Mouse (Mus musculus) hindbrain, embryonic 11.5 days (tissue): ENCODE results near the gene Trim68. TPM values are rescaled to one million over a fixed set of nuclear protein-coding genes. Genes with fewer than 3 reads are reported as not detected.
"Not testable (repeated sequence)": the region's sequence is repeated elsewhere in the genome, so short reads cannot be mapped to it uniquely, and the experiment has no call there.

Source experiments
- ATAC-seq: fragments of 200-750 bp; cut with Nextera tagmentation; 2 replicates; pipeline ENCODE4 v1.8.0; 2017; ENCODE audit warnings: mild to moderate bottlenecking, moderate TSS enrichment, moderate library complexity; ENCODE audit not compliant: low FRiP score
- DNase-seq: peaks from one replicate; pipeline ENCODE4 v3.0.0-alpha.2; 2015; ENCODE audit warnings: low spot score
- H3K27ac ChIP-seq: fragments of 300-500 bp; sonication (generic); 2 replicates; pipeline ENCODE4 v1.5.1; 2014; ENCODE audit warnings: mild to moderate bottlenecking, low read depth, low read length
- H3K27me3 ChIP-seq: fragments of 300-500 bp; sonication (generic); 2 replicates; pipeline ENCODE4 v1.6.1; 2014; ENCODE audit warnings: mild to moderate bottlenecking, low read length, moderate library complexity, mixed read lengths; ENCODE audit not compliant: control insufficient read depth, insufficient read depth
- H3K36me3 ChIP-seq: fragments of 300-500 bp; sonication (generic); 2 replicates; pipeline ENCODE4 v1.6.1; 2014; ENCODE audit warnings: mild to moderate bottlenecking, low read length, moderate library complexity, mixed read lengths; ENCODE audit not compliant: control insufficient read depth, insufficient read depth
- H3K4me1 ChIP-seq: fragments of 300-500 bp; sonication (generic); replicated peaks from 2 replicates; pipeline ENCODE4 v1.6.1; 2014; ENCODE audit warnings: low read length, mixed read lengths; ENCODE audit not compliant: control insufficient read depth, insufficient read depth
- H3K4me2 ChIP-seq: fragments of 300-500 bp; sonication (generic); replicated peaks from 2 replicates; pipeline ENCODE4 v1.6.1; 2014; ENCODE audit warnings: mild to moderate bottlenecking, low read depth, low read length
- H3K4me3 ChIP-seq: fragments of 300-500 bp; sonication (generic); 2 replicates; pipeline ENCODE4 v1.5.1; 2014; ENCODE audit warnings: low read depth, low read length
- H3K9ac ChIP-seq: fragments of 300-500 bp; sonication (generic); 2 replicates; pipeline ENCODE4 v1.6.1; 2014; ENCODE audit warnings: low read depth, low read length
- H3K9me3 ChIP-seq: fragments of 300-500 bp; sonication (generic); 2 replicates; pipeline ENCODE4 v1.6.1; 2016; ENCODE audit warnings: low read length; ENCODE audit not compliant: control insufficient read depth
- WGBS: fragments of 180-500 bp; shearing (Covaris S2); extraction: QIAGEN DNeasy Blood & Tissue Kit; methylation state at CpG from one replicate; pipeline ENCODE4 v1.1.7; 2014; 5-methylcytosine and 5-hydroxymethylcytosine counted together
- polyA plus RNA-seq: library from polyadenylated mRNA; unstranded; fragments of >200 nt; fragmentation: Nextera tagmentation; extraction: Ambion mirVana; gene quantifications from 2 replicates; pipeline ENCODE4 v1.2.1, GENCODE M21; 2014

Gene Trim68
- polyA plus RNA-seq, 1 experiment from 2014 or later = 9.3 TPM

DNA sequence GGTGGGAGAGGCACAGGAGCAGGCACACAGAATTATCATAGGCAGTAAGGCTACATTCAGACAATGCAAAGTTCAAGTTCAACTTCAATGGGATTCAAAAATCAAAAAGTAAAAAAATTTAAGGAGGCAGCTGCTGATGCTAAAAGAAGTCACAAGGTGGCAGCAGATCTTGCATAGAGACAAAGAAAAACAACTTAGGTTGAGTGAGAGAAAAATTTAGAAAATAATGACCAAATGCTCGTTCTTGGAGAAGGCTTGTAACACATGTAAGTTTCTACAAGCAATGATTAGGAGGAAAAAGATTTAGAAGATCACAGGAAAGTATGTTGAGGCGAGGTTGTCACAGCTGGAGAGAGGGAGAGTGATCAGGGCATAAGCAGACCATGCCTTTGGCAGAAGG, 21.7 kb downstream of the Trim68 start:
- H3K9ac ChIP-seq = no peak overlapping the region
- DNase-seq = peak; percentile 30
- no peak overlapping the region for H3K4me2 ChIP-seq
- H3K27me3 ChIP-seq = no peaks in the 10 kb centered on the region
- no peaks in the 10 kb centered on the region for H3K4me1 ChIP-seq
- WGBS = 44% methylated on average over 2 of the region's 2 CpGs
- ATAC-seq = no peak
- no peak overlapping the region for H3K4me3 ChIP-seq
- H3K36me3 ChIP-seq = no peaks in the 10 kb centered on the region
- H3K27ac ChIP-seq = no peak overlapping the region
- H3K9me3 ChIP-seq = no peaks in the 10 kb centered on the region

DNA sequence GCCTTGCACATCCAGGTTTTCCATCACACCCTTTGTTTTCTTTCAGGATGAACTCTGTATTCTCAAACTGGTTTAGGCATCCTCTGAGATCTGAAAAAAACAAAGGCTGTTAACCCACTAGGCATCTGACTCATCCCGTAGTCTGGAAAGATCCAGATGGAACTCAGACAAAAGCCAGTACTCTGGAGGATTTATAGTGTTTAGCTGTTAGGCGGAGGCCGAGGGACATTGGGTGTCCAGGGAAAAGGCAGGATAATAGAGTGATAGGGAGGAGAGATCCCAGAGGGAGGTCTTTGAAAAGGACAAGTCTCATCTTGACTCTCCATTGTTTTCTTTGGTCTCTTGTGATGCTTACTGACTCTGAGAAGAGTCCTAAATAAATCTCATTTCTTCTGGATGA, 22.5 kb downstream of the Trim68 start, which contains the start of gene Olfr556:
TSS of gene Olfr556 (plus strand) at position 301 of the 400 bp plus-strand sequence.
- H3K36me3 ChIP-seq = no peaks in the 10 kb centered on the region
- no peak within 1 kb of the TSS for H3K4me2 ChIP-seq
- H3K4me3 ChIP-seq = no peak within 1 kb of the TSS
- no peak within 1 kb of the TSS for H3K27ac ChIP-seq
- no peak for ATAC-seq
- DNase-seq = no peak
- no peaks in the 10 kb centered on the region for H3K27me3 ChIP-seq
- H3K9me3 ChIP-seq = no peaks in the 10 kb centered on the region
- H3K9ac ChIP-seq = no peak within 1 kb of the TSS
- no peaks in the 10 kb centered on the region for H3K4me1 ChIP-seq
- WGBS = 45% methylated on average over 3 of the region's 3 CpGs

DNA sequence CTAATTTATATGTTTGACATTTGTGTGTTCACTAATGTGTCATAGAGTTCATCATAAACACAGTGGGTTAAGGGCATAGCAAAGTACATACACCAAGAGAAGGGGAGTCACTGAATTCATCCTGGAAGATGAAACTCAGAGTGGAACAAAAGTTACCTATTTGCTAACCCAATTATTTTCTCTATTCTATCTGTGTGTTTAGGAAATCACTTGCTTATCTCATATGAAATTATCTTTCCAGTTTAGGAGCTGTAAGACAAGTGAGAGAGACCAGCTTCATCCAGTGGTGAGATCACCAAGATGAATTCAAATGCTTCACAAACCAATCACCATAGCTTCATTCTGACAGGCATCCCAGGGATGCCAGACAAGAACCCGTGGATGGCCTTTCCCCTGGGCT, 28.6 kb downstream of the Trim68 start, which contains the start of gene Olfr555:
TSS of gene Olfr555 (plus strand) at position 301 of the 400 bp plus-strand sequence.
- WGBS = 79% methylated on average over 1 of the region's 1 CpGs

DNA sequence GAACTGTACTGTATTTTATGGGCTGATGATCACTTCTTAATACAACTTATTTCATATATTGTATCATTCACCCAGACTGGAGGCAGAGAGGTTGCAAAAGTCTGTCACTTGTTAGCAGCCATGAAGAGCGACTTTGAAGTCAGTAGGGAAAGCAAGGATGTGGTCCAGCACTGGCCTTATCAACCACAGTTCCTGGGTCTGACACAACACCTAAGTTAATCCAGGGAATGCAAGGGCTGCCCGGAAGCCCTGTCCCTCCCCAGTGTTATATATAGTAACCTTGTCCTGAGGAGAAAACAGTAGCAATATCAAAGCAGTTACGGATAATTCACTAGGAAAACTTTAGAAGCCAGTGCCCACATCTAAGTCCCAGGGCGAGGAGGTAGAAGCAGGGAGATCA, 42.2 kb downstream of the Trim68 start:
- ATAC-seq, DNase-seq, H3K4me3 ChIP-seq, H3K27ac ChIP-seq, H3K4me2 ChIP-seq, H3K9ac ChIP-seq, H3K36me3 ChIP-seq, H3K9me3 ChIP-seq, H3K27me3 ChIP-seq, H3K4me1 ChIP-seq: not testable (repeated sequence)
- 98% methylated on average over 3 of the region's 4 CpGs for WGBS

More for the DNA sequence above, 28.6 kb downstream of the Trim68 start, which contains the start of gene Olfr555:
- Histone ChIP-seq H3K36me3 (no peaks in the 10 kb centered on the region), H3K4me1 (no peaks in the 10 kb centered on the region), H3K27ac (no peak within 1 kb of the TSS), H3K9me3 (no peaks in the 10 kb centered on the region), H3K27me3 (no peaks in the 10 kb centered on the region), H3K9ac (no peak within 1 kb of the TSS), H3K4me3 (no peak within 1 kb of the TSS), H3K4me2 (no peak within 1 kb of the TSS)
- ATAC-seq = no peak
- DNase-seq = no peak

DNA sequence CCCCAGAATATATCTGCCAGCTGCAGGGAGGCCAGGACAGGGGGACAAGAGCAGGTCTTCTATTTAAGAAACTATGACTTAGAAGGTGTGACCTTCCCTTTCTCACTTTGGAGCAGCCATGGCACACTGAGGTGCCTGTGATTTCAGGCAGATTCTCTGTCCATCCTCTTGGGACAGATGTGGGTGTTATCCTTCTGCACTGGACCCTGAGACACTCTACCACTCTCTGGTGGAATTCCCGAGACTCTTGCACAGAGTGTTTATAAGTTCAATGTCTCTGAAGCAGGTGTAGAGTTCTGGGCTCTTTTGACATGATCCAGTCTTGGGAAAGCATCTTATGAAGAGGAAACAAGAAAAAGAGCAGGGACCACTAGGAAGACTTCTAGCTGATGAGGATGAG, 49.0 kb downstream of the Trim68 start, which contains the start of gene Olfr554:
TSS of gene Olfr554 (plus strand) at position 301 of the 400 bp plus-strand sequence.
- Histone ChIP-seq H3K4me2 (no peak within 1 kb of the TSS), H3K9me3 (no peaks in the 10 kb centered on the region), H3K27me3 (no peaks in the 10 kb centered on the region), H3K27ac (no peak within 1 kb of the TSS), H3K4me3 (no peak within 1 kb of the TSS), H3K4me1 (no peaks in the 10 kb centered on the region), H3K9ac (no peak within 1 kb of the TSS), H3K36me3 (no peaks in the 10 kb centered on the region)
- 78% methylated on average over 1 of the region's 1 CpGs for WGBS
- DNase-seq (no peak), ATAC-seq (no peak)

DNA sequence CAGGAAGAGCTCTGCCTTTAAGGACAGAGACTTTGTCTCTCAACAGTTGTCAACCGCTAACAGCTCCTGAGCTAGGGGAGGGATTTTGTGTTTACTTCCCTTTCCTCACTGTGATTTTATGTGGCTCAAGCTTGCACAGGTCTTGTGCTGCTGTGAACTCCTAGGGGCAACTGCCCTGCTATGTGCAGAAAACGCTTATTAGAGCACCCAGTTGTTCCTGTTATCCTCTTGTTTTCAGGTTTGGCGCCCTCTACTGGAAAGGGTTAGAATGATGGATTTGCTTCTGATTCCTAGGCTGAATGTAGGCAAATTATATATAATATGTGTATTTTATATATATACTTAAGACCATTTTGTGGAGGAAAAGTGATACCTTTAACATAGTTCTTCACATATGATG, 50.5 kb downstream of the Trim68 start:
- Histone ChIP-seq H3K36me3 (no peaks in the 10 kb centered on the region), H3K4me3 (no peak overlapping the region), H3K27me3 (no peaks in the 10 kb centered on the region), H3K4me1 (no peaks in the 10 kb centered on the region), H3K9ac (no peak overlapping the region), H3K9me3 (no peaks in the 10 kb centered on the region), H3K27ac (no peak overlapping the region), H3K4me2 (no peak overlapping the region)
- WGBS = 27% methylated on average over 3 of the region's 3 CpGs
- peak; percentile 39 for DNase-seq
- no peak for ATAC-seq

Other genes starting within 250 kb of the Trim68 start
- 189 and 213 TPM in 2 replicates for gene Rrm1, start 245.6 kb downstream of the Trim68 start, polyA plus RNA-seq
- gene Olfr543, start 205.6 kb downstream of the Trim68 start, polyA plus RNA-seq = 0.31 and 1.1 TPM in 2 replicates
- 0.08 and 0.23 TPM in 2 replicates for gene Olfr544, start 199.0 kb downstream of the Trim68 start, polyA plus RNA-seq
- gene Olfr545, start 187.8 kb downstream of the Trim68 start, polyA plus RNA-seq = not detected in 2 replicates
- gene Olfr547, start 152.6 kb downstream of the Trim68 start, polyA plus RNA-seq = not detected in 2 replicates
- not detected in 2 replicates for gene Olfr548-ps1, start 146.4 kb downstream of the Trim68 start, polyA plus RNA-seq
- gene Olfr549, start 137.5 kb downstream of the Trim68 start, polyA plus RNA-seq = not detected in 2 replicates
- 0.32 and 1.1 TPM in 2 replicates for gene Trim21, start 121.8 kb downstream of the Trim68 start, polyA plus RNA-seq
- not detected in 2 replicates for gene Olfr550, start 115.9 kb downstream of the Trim68 start, polyA plus RNA-seq
- gene Olfr551, start 95.4 kb downstream of the Trim68 start, polyA plus RNA-seq = not detected in 2 replicates
- gene Olfr552, start 89.6 kb downstream of the Trim68 start, polyA plus RNA-seq = not detected in 2 replicates
- gene Olfr553, start 69.1 kb downstream of the Trim68 start, polyA plus RNA-seq = not detected in 2 replicates
- gene Olfr554, start 48.9 kb downstream of the Trim68 start, polyA plus RNA-seq = not detected in 2 replicates
- gene Olfr555, start 28.5 kb downstream of the Trim68 start, polyA plus RNA-seq = not detected in 2 replicates
- not detected in 2 replicates for gene Olfr556, start 22.4 kb downstream of the Trim68 start, polyA plus RNA-seq
- not detected in 2 replicates for gene Olfr557, start 8.6 kb upstream of the Trim68 start, polyA plus RNA-seq
- 0.15 TPM in 1 of 2 replicates, not detected in the other for gene Olfr558, start 14.9 kb upstream of the Trim68 start, polyA plus RNA-seq
- gene Olfr33, start 31.7 kb upstream of the Trim68 start, polyA plus RNA-seq = not detected in 2 replicates
- gene Olfr559, start 40.2 kb upstream of the Trim68 start, polyA plus RNA-seq = not detected in 2 replicates
- gene Olfr560, start 72.0 kb upstream of the Trim68 start, polyA plus RNA-seq = not detected in 2 replicates
- 0.14 TPM in 1 of 2 replicates, not detected in the other for gene Olfr78, start 72.1 kb upstream of the Trim68 start, polyA plus RNA-seq
- gene Olfr561, start 83.9 kb upstream of the Trim68 start, polyA plus RNA-seq = not detected in 2 replicates
- not detected in 2 replicates for gene Olfr564, start 116.2 kb upstream of the Trim68 start, polyA plus RNA-seq
- gene Olfr566, start 171.4 kb upstream of the Trim68 start, polyA plus RNA-seq = not detected in 2 replicates
- gene Olfr568, start 189.8 kb upstream of the Trim68 start, polyA plus RNA-seq = not detected in 2 replicates
- not detected in 2 replicates for gene Olfr569, start 203.6 kb upstream of the Trim68 start, polyA plus RNA-seq
- not detected in 2 replicates for gene Olfr570, start 207.2 kb upstream of the Trim68 start, polyA plus RNA-seq
- not detected in 2 replicates for gene Olfr571, start 230.2 kb upstream of the Trim68 start, polyA plus RNA-seq
- not detected in 2 replicates for gene Olfr572, start 237.1 kb upstream of the Trim68 start, polyA plus RNA-seq